Mouse (Mus musculus) kidney, postnatal 0 days (tissue): ENCODE measurements at regions not wholly inside any gene's neighbourhood (a gene's known extent, or its start where the extent isn't known, plus 50 kb on each side); places are given as distances from the start of the nearest gene placed in this dataset.

ENCODE experiments used
- ATAC-seq: fragments of 200-750 bp; cut with Nextera tagmentation; replicated peaks from 2 replicates; pipeline ENCODE4 v1.8.0; 2017; ENCODE audit warnings: low read depth, moderate number of reproducible peaks, moderate TSS enrichment, moderate library complexity; ENCODE audit not compliant: low FRiP score
- DNase-seq: peaks from one replicate; pipeline ENCODE4 v3.0.0-alpha.2; 2016; ENCODE audit warnings: low spot score
- H3K27ac ChIP-seq: fragments of 300-500 bp; sonication (generic); 2 replicates; pipeline ENCODE4 v1.5.1; 2014; ENCODE audit warnings: mild to moderate bottlenecking
- H3K27me3 ChIP-seq: fragments of 300-500 bp; sonication (generic); 2 replicates; pipeline ENCODE4 v1.6.1; 2014; ENCODE audit warnings: low read length, mixed read lengths; ENCODE audit not compliant: insufficient read depth
- H3K36me3 ChIP-seq: fragments of 300-500 bp; sonication (generic); 2 replicates; pipeline ENCODE4 v1.6.1; 2014; ENCODE audit warnings: low read length, mixed read lengths; ENCODE audit not compliant: insufficient read depth
- H3K4me1 ChIP-seq: fragments of 300-500 bp; sonication (generic); replicated peaks from 2 replicates; pipeline ENCODE4 v1.6.1; 2014; ENCODE audit warnings: antibody characterized with exemption, low read length, mixed read lengths; ENCODE audit not compliant: insufficient read depth
- H3K4me2 ChIP-seq: fragments of 300-500 bp; sonication (generic); 2 replicates; pipeline ENCODE4 v1.6.1; 2014; ENCODE audit warnings: mild to moderate bottlenecking, low read length, moderate library complexity, mixed read lengths
- H3K4me3 ChIP-seq: fragments of 300-500 bp; sonication (generic); replicated peaks from 2 replicates; pipeline ENCODE4 v1.5.1; 2014; ENCODE audit warnings: low read depth, low read length
- H3K9ac ChIP-seq: fragments of 300-500 bp; sonication (generic); 2 replicates; pipeline ENCODE4 v1.6.1; 2014; ENCODE audit warnings: low read depth, low read length
- H3K9me3 ChIP-seq: fragments of 300-500 bp; sonication (generic); replicated peaks from 2 replicates; pipeline ENCODE4 v1.6.1; 2016; ENCODE audit warnings: low read length, inconsistent platforms, mixed read lengths
- CTCF ChIP-seq: IDR thresholded peaks from 2 replicates; pipeline ENCODE4 v1.5.1; 2016; ENCODE audit warnings: antibody characterized with exemption, low read depth, mild to moderate bottlenecking, moderate library complexity
- WGBS: fragments of 180-500 bp; shearing (Covaris S2); extraction: QIAGEN DNeasy Blood & Tissue Kit; methylation state at CpG from one replicate; pipeline ENCODE4 v1.1.7; 2014; 5-methylcytosine and 5-hydroxymethylcytosine counted together

DNA sequence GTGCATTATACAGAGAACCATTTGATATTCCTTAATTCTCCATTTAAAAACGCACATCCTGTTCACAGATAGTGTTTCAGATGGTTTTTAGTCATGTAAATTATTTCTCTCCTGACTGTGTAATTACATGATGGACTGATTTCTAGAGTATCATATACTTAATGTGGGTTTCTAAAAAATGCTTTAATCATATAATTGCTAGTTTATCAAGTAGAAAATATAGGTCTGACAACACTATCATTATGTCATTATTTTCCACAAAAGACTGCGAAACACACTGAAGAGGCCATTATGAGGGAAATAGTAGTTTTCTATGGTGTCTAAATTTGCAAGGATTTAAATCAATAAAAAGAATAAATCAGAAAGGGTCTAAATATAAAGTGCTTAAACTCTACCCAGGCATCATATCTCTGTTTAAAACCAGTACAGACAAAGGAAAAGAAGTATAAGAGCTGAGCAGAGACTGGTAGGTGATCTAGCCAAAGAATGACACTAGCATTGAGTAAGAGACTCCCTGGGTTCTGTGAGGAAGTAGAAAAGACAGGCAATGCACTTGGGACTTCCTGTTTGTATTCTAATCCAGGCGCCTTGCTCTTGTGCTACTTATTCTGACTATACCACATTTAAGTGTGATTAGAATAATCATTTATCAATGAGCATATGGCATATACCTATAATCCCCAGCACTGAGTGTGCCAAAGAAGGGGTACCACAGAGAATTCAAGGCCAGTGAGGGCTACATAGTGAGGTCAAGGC lies 127.1 kb downstream of the Ube2e3 start:
- Histone ChIP-seq H3K9ac (no peak overlapping the region), H3K4me1 (no peaks in the 10 kb centered on the region), H3K27ac (no peak overlapping the region), H3K36me3 (no peaks in the 10 kb centered on the region), H3K4me3 (no peak overlapping the region), H3K27me3 (no peaks in the 10 kb centered on the region), H3K9me3 (no peaks in the 10 kb centered on the region), H3K4me2 (no peak overlapping the region)
- 91% methylated on average over 3 of the region's 3 CpGs for WGBS
- ATAC-seq: no peak
- no peak for TF ChIP-seq CTCF
- DNase-seq: no peak

DNA sequence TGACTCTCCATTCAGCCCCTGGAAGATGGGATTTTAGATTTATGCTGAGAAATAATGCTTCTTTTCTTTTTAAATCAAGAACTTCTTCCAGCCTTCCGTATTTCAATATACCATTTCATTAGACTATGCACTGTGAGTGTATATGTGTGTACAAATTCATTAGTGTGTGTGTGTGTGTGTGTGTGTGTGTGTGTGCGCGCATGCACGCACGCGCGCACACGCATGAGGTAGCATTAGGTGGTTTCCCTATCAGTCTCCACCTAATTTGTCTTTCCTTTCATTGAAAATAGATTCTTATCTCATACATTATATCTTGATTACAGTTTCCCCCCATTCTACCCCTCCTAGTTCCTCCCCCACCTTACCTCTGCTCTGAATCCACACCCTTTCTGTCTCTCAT lies 130.7 kb downstream of the Ube2e3 start:
- no peak overlapping the region for H3K9ac ChIP-seq
- H3K4me1 ChIP-seq: no peaks in the 10 kb centered on the region
- H3K27me3 ChIP-seq: no peaks in the 10 kb centered on the region
- no peak overlapping the region for H3K4me3 ChIP-seq
- WGBS: 96% methylated on average over 8 of the region's 8 CpGs
- H3K9me3 ChIP-seq: no peaks in the 10 kb centered on the region
- TF ChIP-seq CTCF: no peak
- ATAC-seq: no peak
- DNase-seq: no peak
- H3K4me2 ChIP-seq: no peak overlapping the region
- H3K27ac ChIP-seq: no peak overlapping the region
- no peaks in the 10 kb centered on the region for H3K36me3 ChIP-seq

DNA sequence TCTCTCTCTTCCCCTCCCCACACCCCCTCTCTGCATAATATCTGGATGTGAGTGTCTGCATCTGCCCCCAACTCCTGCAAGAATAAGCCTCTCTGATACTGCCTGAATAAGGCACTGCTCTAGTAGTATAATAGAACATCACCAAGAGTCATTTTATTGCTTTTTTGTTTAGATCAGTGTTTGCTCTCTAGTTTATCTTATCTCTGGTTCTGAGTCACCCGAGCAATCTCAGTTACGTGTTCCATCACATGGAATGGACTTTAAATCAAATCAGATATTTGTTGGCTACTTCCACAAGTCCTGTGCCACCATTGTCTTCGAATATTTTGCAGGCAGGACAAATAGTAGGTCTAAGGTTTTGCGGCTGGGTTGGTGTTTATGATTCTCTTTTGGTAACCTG lies 131.5 kb downstream of the Ube2e3 start:
- no peaks in the 10 kb centered on the region for H3K9me3 ChIP-seq
- no peaks in the 10 kb centered on the region for H3K27me3 ChIP-seq
- ATAC-seq (no peak), DNase-seq (no peak)
- TF ChIP-seq CTCF: no peak
- H3K4me2 ChIP-seq: no peak overlapping the region
- H3K4me1 ChIP-seq: no peaks in the 10 kb centered on the region
- H3K4me3 ChIP-seq: no peak overlapping the region
- H3K9ac ChIP-seq: no peak overlapping the region
- 89% methylated on average over 4 of the region's 4 CpGs for WGBS
- H3K36me3 ChIP-seq: no peaks in the 10 kb centered on the region
- H3K27ac ChIP-seq: no peak overlapping the region

DNA sequence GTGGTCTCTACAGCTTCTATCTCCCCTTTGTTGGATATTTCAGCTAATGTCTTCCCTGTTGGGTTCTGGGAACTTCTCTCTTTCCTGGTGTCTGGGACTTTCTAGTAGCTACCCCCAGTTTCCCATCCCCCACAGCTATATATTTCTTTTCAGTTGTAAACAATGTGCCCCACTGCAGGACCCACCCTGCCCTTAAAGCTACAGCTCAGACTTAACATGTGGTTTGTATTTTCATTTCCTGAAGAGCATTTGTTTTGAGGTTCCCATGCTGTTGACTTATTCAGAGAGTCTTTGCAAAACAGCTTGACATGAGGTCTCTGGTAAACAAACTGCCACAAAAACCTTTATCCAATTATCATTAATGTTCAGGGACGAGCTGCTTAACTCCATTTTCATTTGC lies 136.9 kb downstream of the Ube2e3 start:
- H3K27me3 ChIP-seq: no peaks in the 10 kb centered on the region
- H3K9me3 ChIP-seq: no peaks in the 10 kb centered on the region
- TF ChIP-seq CTCF: no peak
- H3K4me1 ChIP-seq: no peaks in the 10 kb centered on the region
- H3K4me2 ChIP-seq: no peak overlapping the region
- H3K36me3 ChIP-seq: no peaks in the 10 kb centered on the region
- no peak for ATAC-seq
- no peak for DNase-seq
- H3K27ac ChIP-seq: no peak overlapping the region
- H3K4me3 ChIP-seq: no peak overlapping the region
- H3K9ac ChIP-seq: no peak overlapping the region
- 68% methylated on average over 1 of the region's 1 CpGs for WGBS

DNA sequence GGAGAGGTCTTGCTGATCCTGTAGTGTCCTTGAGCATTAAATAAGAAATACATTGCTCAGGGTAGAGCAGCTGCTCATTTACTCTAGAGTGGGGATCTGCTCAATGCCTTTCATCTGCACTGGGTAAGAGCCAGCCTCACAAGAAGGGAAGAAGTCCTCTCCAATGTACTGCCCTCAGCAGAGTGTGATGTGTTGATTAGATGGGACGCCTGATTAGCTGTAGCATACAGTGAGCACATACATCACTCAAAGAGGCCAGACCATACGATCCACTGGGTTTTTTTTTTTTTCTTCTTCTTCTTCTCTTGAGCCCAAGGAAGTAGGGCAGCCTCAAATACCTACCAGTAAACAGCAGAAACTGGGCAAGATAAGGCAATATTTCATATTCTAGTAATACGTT lies 140.7 kb downstream of the Ube2e3 start:
- Histone ChIP-seq H3K4me3 (no peak overlapping the region), H3K27me3 (no peaks in the 10 kb centered on the region), H3K9ac (no peak overlapping the region), H3K27ac (no peak overlapping the region), H3K4me2 (no peak overlapping the region), H3K36me3 (no peaks in the 10 kb centered on the region), H3K4me1 (no peaks in the 10 kb centered on the region), H3K9me3 (no peaks in the 10 kb centered on the region)
- 86% methylated on average over 3 of the region's 3 CpGs for WGBS
- TF ChIP-seq CTCF: no peak
- DNase-seq: no peak
- no peak for ATAC-seq

DNA sequence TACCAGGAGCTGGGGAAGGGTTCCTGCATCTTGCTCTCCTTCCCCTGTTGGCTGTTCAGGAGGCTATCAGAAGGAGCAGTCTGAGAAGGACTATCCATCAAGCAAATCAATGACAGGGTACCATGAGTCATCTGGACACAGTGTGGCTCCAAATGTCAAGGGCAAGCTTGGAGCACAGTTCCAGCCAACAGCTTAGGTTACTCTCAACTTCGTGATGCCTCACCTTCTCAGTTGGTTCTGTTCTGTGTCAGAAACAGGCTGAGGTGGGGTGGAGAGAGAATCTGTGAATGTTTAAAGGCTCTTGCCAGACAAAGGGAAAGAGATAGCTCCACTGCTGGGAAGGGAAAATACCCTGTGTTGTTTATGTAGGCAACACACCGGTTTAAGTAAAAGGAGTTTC lies 141.9 kb downstream of the Ube2e3 start:
- Histone ChIP-seq H3K4me3 (no peak overlapping the region), H3K9ac (no peak overlapping the region), H3K4me2 (no peak overlapping the region), H3K9me3 (no peaks in the 10 kb centered on the region), H3K27ac (no peak overlapping the region), H3K4me1 (no peaks in the 10 kb centered on the region), H3K36me3 (no peaks in the 10 kb centered on the region), H3K27me3 (no peaks in the 10 kb centered on the region)
- no peak for DNase-seq
- TF ChIP-seq CTCF: no peak
- 54% methylated on average over 2 of the region's 2 CpGs for WGBS
- ATAC-seq: no peak

DNA sequence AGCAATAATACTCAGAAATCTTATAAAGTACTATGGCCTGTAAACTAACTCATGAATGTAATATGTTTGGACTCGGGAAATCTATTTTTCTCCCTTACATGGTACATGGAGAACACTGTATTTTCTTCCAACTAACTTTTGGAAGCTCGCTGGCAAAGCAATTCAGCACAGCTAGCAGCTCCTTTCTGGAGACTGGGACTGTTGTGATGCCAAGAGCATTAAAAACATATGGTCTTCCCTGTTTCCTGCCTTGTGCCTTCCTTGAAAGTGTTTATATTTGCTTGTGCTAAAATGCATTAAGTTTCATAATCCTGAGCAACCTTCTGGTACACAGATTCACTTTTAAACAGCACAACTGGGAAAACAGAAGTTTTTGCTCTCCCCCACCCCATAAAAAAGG lies 142.3 kb downstream of the Ube2e3 start:
- Histone ChIP-seq H3K4me1 (no peaks in the 10 kb centered on the region), H3K27ac (no peak overlapping the region), H3K9ac (no peak overlapping the region), H3K4me3 (no peak overlapping the region), H3K36me3 (no peaks in the 10 kb centered on the region), H3K27me3 (no peaks in the 10 kb centered on the region), H3K9me3 (no peaks in the 10 kb centered on the region), H3K4me2 (no peak overlapping the region)
- ATAC-seq (no peak), DNase-seq (no peak)
- no peak for TF ChIP-seq CTCF
- 78% methylated on average over 2 of the region's 2 CpGs for WGBS
